Mouse (Mus musculus): ENCODE results near the gene Gpr85.

- TF ChIP-seq CTCF (IDR thresholded peaks at IDR 0.05; ENCODE audit: control insufficient read depth, insufficient read depth, insufficient replicate concordance, low read depth, low read length) (no peak), POLR2A (IDR thresholded peaks at IDR 0.05; ENCODE audit: control insufficient read depth, low read depth, low read length) (no peak)
Measured at GRCm38 (mm10) chr6:13828877-13829276, 10.9 kb downstream of the Gpr85 start.

Data from testis, adult 2 months (tissue).